Mouse (Mus musculus) stomach, embryonic 16.5 days (tissue): Measurements from ENCODE around the gene Cdh18. TPM values are rescaled to one million over a fixed set of nuclear protein-coding genes. Genes with fewer than 3 reads are reported as not detected.

ENCODE experiments used
- ATAC-seq: fragments of 200-750 bp; cut with Nextera tagmentation; 2 replicates; pipeline ENCODE4 v1.8.0; 2017; ENCODE audit warnings: moderate number of reproducible peaks, moderate TSS enrichment; ENCODE audit not compliant: insufficient read depth, low FRiP score
- H3K27ac ChIP-seq: fragments of 300-500 bp; sonication (generic); 2 replicates; pipeline ENCODE4 v1.5.1; 2014; ENCODE audit warnings: low read length
- H3K27me3 ChIP-seq: fragments of 300-500 bp; sonication (generic); 2 replicates; pipeline ENCODE4 v1.6.1; 2014; ENCODE audit warnings: low read length, control low read depth, mixed read lengths; ENCODE audit not compliant: control insufficient read depth, insufficient read depth
- H3K36me3 ChIP-seq: fragments of 300-500 bp; sonication (generic); 2 replicates; pipeline ENCODE4 v1.6.1; 2014; ENCODE audit warnings: low read length; ENCODE audit not compliant: control insufficient read depth, insufficient read depth
- H3K4me1 ChIP-seq: fragments of 300-500 bp; sonication (generic); 2 replicates; pipeline ENCODE4 v1.6.1; 2014; ENCODE audit warnings: low read length, control low read depth, mixed read lengths; ENCODE audit not compliant: control insufficient read depth, insufficient read depth
- H3K4me2 ChIP-seq: fragments of 300-500 bp; sonication (generic); 2 replicates; pipeline ENCODE4 v1.6.1; 2014; ENCODE audit warnings: low read depth, low read length, mixed read lengths
- H3K4me3 ChIP-seq: fragments of 300-500 bp; sonication (generic); replicated peaks from 2 replicates; pipeline ENCODE4 v1.5.1; 2014; ENCODE audit warnings: mild to moderate bottlenecking, low read length
- H3K9ac ChIP-seq: fragments of 300-500 bp; sonication (generic); 2 replicates; pipeline ENCODE4 v1.6.1; 2014; ENCODE audit warnings: low read length
- H3K9me3 ChIP-seq: fragments of 300-500 bp; sonication (generic); replicated peaks from 2 replicates; pipeline ENCODE4 v1.6.1; 2016; ENCODE audit warnings: low read length, control low read depth; ENCODE audit not compliant: control insufficient read depth
- WGBS: fragments of 180-500 bp; shearing (Covaris S2); extraction: QIAGEN DNeasy Blood & Tissue Kit; methylation state at CpG from one replicate; pipeline ENCODE4 v1.1.7; 2014; 5-methylcytosine and 5-hydroxymethylcytosine counted together
- polyA plus RNA-seq: library from polyadenylated mRNA; unstranded; fragments of >200 nt; fragmentation: Nextera tagmentation; extraction: Ambion mirVana; gene quantifications from 2 replicates; pipeline ENCODE4 v1.2.1, GENCODE M21; 2015

Gene Cdh18
- polyA plus RNA-seq, 1 experiment from 2014 or later, result 1.8 TPM

GRCm38 (mm10) chr15:23509694-23510093 lies 960.9 kb downstream of the Cdh18 start:
- Histone ChIP-seq H3K4me3 (no peak overlapping the region), H3K4me2 (no peak overlapping the region), H3K9ac (no peak overlapping the region), H3K36me3 (no peaks in the 10 kb centered on the region), H3K4me1 (no peaks in the 10 kb centered on the region), H3K9me3 (no peaks in the 10 kb centered on the region), H3K27me3 (no peaks in the 10 kb centered on the region), H3K27ac (no peak overlapping the region)
- no peak for ATAC-seq
- 55% methylated on average over 2 of the region's 2 CpGs for WGBS

DNA sequence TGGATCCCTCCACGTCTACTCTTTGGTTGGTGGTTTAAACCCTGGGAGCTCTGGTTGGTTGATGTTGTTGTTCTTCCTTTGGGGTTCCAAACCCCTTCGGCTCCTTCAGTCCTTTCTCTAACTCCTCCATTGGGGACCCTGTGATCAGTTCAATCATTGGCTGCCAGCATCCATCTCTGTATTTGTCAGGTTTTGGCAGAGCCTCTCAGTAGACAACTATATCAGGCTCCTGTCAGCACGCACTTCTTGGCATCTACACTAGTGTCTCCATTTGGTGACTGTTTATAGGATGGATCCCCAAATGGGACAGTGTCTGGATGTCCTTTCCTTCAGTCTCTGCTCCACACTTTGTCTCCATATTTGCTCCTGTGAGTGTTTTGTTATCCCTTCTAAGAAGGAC lies 967.0 kb downstream of the Cdh18 start:
- ATAC-seq, result no peak
- Histone ChIP-seq H3K9ac (no peak overlapping the region), H3K36me3 (no peaks in the 10 kb centered on the region), H3K9me3 (no peaks in the 10 kb centered on the region), H3K4me2 (no peak overlapping the region), H3K4me1 (no peaks in the 10 kb centered on the region), H3K4me3 (no peak overlapping the region), H3K27me3 (no peaks in the 10 kb centered on the region), H3K27ac (no peak overlapping the region)
- WGBS, result 88% methylated on average over 3 of the region's 3 CpGs

DNA sequence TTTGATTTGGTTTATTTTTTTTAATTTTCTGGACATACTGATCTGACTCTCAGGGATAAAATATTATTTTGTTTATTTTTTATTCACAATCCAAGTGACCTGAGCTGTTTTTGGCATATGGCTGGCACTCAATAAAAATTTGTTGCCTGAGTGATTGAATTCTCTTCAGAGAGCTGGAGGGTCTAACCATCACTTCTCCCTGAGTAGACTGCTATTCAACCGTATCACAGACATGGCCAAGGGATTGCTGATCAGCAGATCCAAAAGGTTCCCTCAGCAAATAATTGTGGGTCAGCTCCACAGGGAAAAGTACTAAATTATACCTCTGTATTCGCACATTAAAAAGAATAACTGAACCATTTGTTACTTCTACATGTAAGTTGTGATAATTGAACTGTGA lies 969.3 kb downstream of the Cdh18 start:
- no peak for ATAC-seq
- WGBS, result 79% methylated on average over 2 of the region's 2 CpGs

More for the DNA sequence above, 969.3 kb downstream of the Cdh18 start:
- Histone ChIP-seq H3K4me1 (no peaks in the 10 kb centered on the region), H3K9me3 (no peaks in the 10 kb centered on the region), H3K27ac (no peak overlapping the region), H3K9ac (no peak overlapping the region), H3K27me3 (no peaks in the 10 kb centered on the region), H3K4me3 (no peak overlapping the region), H3K4me2 (no peak overlapping the region), H3K36me3 (no peaks in the 10 kb centered on the region)
